Mouse (Mus musculus) layer of hippocampus, postnatal 14 days (tissue): ENCODE measurements around the gene 4930402H24Rik. TPM values are rescaled to one million over a fixed set of nuclear protein-coding genes. Genes with fewer than 3 reads are reported as not detected.

Experiments
- DNase-seq, 2 experiments: peaks; one replicate each; pipeline ENCODE4 v3.0.0; 2021 to 2022; ENCODE audit warnings: low spot score in 2 of 2, mixed read lengths in 1 of 2
- long read RNA-seq, 2 experiments: library from polyadenylated mRNA; stranded (forward); transcript quantifications; one replicate each; pipeline ENCODE4 v2.0.0; 2021
- total RNA-seq, 2 experiments: library from RNA; stranded (reverse); gene quantifications; 2 replicates each; pipeline ENCODE4 v1.2.3; 2021

Gene 4930402H24Rik
- 10 to 100 TPM; 80.0 to 83.6 TPM for total RNA-seq
- long read RNA-seq, experiment 1, full-length matches to known transcripts = 11 of 48 reads
- long read RNA-seq, experiment 1, partial matches to known transcripts = 10 of 48 reads
- long read RNA-seq, experiment 1, other reads (novel, unspliced or antisense) = 27 of 48 reads
- long read RNA-seq, experiment 2, full-length matches to known transcripts = 11 of 46 reads
- long read RNA-seq, experiment 2, partial matches to known transcripts = 12 of 46 reads
- long read RNA-seq, experiment 2, other reads (novel, unspliced or antisense) = 23 of 46 reads

DNA sequence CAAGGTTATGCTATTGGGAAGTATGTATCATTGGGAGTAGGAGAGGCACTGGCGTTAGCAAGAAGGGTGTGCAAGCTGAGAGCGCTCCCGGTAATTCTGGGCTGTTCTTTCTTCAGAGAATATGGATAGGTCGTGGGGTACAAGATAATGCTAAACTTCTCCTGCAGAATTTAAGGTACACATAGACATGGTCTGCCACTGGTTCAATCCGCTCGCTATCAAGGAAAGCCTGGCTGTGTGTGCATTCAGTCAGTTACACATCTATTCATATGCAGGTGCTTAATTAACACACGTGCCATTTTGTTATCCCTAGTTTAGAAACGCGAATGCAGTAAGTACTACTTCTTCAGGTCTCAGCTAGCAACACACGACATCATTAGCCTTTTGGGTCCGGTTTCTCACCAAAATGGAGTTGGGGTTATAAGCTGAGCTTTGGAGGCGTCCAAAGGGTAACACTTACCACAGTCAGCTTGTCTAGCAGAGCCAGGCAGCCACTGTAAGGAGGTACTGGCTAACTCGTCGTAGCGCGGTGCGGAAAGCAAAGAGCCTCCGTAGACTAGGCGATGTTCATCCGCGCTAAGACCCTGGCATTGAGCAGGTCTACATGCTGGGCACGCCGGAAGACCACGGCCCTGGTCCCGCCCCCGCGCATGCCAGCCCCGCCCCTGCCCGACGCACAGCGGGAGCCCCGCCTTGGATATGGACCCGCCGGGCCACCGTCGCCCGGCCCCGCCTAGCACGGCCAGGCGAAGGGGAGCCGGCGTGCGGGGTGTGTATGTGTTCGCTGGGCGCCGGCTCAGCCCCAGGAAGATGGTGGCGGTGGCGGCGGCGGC is at the start of gene 4930402H24Rik, which contains the start of gene Atrn:
Gene 4930402H24Rik, minus strand, starts transcription at position 656 of the 833 bp plus-strand sequence.
Gene Atrn, plus strand, starts transcription at position 745 of the 833 bp plus-strand sequence.
- peak; percentile 85 to 92 for DNase-seq

DNA sequence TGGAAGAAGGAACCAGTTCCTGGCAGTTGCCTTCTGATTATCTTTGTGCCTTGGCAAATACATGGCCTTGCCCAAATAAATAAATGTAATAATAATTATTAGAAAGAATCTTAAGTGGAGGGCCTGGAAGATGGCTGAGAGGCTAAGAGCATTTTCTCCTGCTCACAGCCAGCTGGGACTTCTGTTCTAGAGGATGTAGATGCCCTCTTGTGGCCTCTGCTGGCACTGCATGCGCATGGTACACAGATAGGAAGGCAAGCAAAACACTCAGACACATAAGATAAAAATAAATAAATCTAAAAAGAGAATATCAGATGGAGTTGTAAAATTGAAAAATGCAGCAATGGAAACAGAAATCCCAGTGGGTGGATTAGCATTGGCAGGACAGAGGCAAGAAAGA is 44.3 kb upstream of the 4930402H24Rik start:
- peak; percentile 88 to 94 for DNase-seq

DNA sequence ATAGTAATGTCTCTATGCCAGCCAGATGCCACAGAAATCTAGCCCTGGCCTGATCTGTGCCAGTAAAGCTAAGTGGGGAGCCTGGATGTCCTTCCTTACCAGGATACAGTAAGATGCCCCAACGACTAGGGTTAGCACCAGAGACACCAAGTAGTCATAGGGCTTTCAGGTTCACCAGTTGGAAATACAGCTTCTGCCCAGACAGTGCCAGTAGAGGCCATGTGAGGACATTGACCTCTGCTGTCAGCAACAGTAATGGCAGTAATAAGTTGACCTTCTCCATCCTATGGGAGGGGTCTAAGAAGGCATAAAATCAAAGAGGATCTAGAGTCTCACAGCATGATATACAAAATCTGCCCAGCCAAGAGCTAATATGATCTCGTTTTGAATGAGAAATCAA is 43.6 kb upstream of the 4930402H24Rik start:
- DNase-seq = no peak

DNA sequence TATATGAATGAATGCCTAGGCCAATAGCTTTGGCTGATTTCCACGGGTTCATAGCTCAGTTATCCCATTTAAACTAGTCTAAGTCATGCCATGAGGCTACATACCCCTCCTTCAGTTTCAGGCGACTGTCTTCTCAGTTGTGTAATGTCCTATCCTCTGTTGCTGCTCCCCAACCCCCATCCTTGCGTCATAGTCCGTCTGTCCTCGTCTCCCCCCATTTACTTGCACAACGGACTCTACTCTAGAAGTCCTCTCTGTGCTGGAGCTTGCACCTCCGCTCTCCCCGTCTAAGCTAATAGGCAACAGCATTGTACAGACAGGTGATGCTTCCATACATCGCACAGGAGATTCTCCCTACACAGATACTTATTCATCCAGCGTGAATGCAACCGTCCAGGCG is 26.7 kb upstream of the 4930402H24Rik start:
- no peak for DNase-seq

DNA sequence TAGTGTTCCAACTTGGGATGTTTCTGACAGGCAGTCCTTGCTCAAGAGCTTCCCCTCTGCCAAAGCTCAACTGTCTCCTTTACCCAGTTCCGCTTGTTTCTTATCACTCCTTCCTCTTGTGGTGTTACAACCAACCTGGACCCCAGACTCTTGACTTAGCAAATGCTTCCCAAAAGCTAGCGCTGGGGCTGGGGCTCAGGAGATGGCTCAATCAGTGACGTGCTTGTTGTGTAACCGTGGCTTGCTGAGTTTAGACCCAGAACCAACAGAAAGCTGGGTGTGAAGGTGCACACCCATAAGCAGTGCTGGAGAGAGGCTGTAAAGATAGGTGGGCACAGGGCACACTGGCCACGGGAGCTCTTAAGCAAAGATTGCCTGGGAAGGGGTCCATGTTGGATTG is 23.8 kb upstream of the 4930402H24Rik start:
- no peak for DNase-seq

DNA sequence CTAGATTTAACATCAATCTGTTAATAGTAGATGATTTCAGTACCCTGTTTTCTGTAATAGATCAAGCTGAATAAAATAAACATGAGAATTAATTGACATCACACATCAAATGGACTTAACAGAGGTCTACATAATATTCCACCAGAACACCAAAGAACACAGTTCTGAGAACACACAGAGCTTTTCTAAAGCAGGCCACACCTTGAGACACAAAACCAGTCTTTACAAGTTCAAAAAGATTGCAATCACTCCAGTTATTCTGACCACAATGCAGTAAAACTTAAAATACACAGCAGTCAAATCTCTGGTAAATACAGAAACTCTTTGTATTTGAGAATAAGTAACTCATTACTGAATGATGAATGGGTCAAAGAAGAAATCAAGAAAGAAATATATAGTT is 22.3 kb upstream of the 4930402H24Rik start:
- DNase-seq = no peak

DNA sequence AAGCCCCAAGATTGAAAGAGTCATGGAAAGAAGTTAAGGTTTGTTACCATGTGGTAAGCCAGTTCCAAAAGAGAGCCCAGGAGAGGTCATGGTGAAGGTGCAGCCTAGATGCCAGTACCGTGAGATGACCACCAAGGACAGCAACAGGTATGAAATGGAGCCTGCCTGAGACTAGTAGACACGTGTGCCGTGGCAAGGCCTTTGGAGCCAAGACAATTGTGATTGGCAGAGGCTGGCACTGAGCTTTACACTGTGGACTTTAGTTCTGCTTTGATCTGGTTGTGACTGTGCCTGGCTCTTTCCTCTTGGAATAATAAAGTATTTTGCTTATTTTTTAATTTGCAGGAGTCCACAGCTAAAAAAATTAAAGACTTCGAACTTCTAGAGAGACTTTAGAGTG is 21.8 kb upstream of the 4930402H24Rik start:
- no peak for DNase-seq

DNA sequence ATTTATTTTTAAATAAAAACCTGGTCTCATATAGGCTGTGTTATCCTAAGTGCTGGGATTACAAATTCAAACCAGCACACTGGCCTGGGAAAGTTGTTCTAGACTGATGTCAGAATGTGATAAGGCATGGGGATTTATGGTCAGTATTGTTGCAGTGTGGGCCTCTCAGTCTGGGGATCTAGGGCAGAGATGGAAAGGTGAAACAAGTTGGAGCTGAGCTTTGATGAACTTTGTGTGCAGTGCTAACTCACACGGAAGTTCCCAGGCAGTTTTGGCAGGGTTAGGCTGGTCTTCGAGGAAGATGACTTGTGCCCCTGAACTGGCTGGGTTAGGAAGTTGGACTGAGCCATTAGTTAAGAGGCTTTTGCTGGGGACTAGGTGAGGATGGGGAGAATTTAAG is 18.7 kb upstream of the 4930402H24Rik start:
- no peak for DNase-seq

DNA sequence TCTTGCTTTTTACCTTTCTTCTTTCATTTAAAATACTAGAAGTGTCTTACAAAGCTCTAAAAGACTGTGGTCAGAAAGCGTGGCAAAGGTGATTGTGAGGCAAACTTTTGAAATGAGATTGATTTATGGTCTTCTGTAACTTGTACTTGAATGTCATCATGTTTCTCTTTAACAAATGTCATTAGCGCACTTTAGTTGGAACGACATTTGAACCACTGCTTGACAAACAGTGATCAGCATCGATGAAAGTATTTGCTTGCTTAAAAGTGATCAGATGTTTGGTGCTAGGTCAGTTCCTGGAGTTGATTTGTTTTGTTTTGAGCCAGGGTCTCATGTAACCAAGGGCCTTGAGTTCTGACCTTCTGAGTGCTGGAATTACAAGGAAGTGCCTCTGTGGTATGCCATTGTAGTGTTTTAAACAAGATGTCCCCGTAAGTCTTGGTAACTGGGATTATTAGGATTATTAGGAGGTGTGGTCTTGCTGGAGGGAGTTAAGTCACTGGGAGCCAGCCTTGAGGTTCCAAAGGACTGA is 12.9 kb upstream of the 4930402H24Rik start:
- DNase-seq = no peak

DNA sequence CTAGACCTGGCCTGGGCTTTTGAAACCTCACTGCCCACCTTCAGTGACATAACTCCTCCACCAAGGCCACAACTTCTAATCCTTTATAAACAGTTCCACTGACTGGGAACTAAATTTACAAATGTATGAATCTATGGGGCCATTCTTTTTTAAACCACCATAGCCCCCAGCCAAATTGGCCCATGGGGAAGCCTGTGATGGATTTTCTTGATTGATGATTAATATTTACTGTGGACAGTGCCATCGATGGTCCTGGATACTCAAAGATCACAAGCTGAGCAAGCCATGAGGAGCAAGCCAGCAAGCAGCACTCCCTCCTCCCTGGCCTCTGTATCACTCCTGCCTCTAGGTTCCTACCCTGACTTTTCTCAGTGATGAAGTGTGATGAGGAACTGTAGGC is 11.5 kb upstream of the 4930402H24Rik start:
- no peak for DNase-seq

DNA sequence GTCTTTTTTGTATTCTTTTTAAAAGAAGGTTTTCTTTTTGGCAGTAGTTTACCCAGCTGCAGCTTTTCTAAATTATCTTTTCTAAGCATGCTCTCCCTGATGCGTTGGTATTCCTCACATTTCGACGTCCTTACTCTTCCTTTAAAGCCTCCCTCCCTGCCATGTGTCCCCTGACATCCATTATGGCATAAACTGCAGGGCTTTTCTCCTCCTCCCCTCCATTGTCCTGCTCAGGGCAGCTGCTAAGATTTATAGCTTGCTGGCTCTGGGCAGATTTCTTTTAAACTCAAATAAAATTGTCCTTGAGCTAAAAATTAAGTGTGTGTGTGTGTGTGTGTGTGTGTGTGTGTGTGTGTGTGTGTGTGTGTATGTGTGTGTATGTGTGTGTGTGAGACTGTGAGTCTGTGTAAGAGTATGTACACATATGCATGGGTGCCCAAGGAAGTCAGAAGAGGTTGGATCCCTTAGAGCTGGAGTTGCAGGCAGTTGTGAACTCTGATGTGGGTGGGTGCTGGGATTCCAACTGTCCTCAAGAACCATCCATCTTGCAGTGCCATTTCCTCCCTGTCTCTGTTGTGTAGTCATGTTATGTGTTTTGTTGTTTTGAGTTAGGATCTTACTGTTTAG is 10.4 kb upstream of the 4930402H24Rik start:
- no peak for DNase-seq

DNA sequence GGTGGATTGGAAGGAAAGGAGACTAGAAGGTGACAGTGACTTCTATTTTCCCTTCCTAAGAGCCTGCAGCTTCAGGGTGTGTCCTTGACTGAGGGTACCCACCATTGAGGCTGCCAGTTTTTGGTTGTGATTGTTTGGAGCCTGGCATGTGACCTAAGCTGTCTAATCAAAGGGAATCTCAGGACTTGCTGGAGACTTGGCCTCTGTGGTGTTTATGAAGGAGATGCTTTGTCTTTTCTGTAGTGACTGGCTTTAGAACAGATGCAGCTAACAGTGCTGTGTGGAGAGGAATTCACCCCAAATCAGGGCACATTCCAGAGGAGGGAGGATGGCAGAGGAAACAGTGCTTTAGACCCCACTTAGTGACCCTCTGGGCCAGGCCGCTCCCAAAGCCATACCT is 8.7 kb upstream of the 4930402H24Rik start:
- no peak for DNase-seq

DNA sequence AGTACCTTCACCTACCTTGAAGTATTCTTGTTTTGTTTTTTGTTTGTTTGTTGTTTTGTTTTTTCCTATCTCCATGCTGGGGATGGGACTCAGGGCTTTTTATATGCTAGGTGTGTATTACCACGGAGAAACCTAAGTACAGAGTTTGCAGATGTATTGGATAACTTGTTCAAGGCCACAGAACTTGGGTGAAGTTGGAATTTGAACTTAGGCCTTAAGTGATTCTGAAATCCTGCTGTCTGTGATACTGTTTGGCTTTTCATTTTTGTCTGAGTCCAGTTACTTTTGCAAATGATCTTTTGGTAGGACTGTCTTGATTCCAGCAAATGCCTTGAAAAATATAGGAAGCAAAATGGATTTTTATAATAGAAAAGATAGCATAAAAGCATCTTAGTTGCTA is 5.5 kb upstream of the 4930402H24Rik start:
- no peak for DNase-seq

DNA sequence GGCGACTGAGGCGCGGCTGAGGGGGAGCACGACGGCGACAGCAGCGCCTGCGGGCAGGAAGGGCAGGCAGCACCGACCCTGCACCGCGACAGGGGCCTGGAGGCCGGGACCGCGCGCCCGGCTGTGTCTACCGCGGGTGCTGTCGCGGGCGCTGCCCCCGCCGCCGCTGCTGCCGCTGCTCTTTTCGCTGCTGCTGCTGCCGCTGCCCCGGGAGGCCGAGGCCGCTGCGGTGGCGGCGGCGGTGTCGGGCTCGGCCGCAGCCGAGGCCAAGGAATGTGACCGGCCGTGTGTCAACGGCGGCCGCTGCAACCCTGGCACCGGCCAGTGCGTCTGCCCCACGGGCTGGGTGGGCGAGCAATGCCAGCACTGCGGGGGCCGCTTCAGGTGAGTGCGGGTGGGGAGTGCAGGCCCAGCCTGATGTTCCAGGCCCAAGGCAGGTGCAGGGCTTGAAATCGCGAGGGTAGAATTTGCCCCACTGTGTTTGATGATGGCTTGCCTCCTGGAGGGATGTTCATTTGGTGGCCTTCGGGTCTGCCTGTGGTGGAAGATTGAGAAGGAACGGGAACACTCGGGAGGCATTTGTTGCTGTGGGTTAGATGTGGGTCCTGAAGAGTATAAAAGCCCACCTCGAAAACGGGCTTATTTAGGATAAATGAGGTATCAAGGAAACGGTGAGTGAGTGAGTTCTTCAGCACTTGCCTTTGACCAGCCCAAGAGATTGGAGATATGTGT is 544 bp upstream of the 4930402H24Rik start:
- peak in 1 of 2 experiments; percentile 17 for DNase-seq

DNA sequence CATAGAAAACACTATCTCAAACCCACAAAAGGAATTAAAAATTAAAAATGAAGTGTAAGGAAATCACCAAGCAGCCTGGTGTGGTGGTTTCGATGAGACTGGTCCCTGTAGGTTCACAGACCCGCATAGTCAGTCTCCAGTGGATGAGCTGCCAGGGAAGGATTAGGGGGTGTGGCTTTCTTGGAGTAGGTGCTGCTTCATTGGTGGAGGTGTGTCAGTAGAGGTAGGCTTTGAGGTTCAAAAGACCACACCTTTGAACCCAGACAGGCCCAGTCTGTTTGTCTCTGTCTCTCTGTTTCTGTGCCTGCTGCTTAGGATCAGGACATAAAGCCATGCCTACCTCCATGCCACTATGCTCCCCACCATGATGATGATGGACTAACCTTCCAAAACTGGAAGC is 7.4 kb downstream of the 4930402H24Rik start:
- no peak for DNase-seq

DNA sequence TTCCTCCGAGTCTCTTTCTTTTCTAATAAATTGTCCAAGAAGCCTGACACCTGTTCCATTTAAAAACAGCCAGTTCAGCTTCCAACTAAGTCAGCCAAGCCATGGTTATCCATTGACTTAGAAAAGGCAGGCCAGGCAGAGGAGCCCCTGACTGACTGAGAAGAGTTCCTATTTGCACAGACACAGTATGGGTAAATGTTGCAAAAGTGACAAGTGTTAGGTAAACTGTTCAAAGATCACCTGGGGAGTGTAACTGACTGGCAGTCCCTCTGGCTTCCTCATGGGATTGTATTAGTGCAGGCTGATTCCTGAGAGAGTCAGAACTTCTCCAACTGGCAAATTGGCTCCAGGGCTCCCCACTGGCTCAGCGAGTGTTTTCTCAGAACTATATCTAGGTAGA is 8.3 kb downstream of the 4930402H24Rik start:
- no peak for DNase-seq

DNA sequence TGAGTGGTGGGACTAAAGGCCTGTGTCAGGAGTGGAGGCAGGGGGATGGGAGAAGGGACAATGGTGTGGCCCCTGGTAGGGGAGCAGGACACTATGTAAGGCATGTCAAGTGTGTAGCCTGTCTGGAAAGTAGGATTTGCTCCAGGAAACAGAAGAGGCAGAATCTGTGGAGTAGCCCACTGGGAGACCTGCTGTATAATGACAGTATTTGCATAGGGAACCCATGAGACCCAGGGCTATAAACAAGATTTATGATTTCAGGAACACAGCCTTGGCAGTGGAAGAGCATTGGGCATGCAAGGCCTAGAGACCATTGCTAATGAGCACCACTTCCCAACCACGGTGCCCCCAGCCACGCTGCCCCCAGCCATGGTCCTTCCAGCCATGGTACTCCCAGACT is 9.3 kb downstream of the 4930402H24Rik start:
- DNase-seq = no peak

DNA sequence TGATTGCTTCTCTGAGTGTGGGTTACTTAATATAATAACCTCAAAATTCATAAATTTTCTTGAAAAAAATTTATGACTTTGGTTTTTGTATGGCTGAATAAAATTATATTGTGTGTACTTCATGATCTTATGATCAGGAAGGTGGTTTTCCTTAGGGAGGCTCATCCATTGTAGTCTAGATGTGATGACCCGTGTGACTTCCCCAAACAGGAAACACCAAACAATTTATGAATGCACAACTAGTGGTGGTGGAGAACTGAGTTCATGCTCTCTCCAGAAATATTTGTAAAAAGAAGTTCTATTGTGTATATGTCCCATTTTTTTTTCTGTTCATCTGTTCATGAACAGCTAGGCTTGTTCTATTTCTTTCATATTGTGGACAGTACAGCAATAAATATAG is 18.8 kb downstream of the 4930402H24Rik start:
- no peak for DNase-seq

DNA sequence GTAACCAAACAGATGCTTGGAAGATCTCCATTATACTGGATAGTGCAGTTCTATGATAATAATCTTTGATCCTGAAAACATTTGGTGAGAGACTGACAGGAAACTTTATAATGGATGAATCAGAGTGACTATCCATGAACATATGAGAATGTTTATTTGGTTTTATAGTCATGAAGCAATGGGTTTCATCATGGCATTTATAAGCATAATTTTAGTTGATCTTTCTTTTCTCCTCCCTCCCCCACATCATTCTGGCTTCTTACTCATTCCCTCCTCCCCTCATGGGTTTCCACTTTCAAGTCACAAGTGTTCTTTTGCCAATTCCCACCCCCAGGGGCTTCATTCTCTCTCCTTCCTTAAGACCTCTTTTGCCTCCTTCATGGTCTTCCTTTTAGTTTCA is 19.2 kb downstream of the 4930402H24Rik start:
- DNase-seq = no peak

DNA sequence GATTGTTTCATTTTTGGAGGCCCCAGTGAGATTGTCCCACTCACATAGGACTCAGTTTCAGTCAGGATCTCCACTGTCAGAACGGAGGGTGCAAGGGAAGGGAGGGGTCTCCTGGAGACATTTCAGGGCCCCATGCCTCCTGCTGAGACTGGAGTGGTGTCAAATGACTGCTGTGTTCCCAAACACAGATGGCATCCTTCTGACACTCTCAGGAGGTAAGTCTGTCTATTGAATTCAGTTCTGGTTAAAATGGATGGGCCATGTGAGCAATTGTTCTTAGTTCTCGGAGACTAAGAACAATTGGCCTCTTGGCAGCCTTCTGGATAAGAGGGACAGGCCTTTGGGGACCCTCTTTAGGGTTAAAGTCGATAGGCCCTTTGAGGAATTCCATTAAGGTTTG is 28.8 kb downstream of the 4930402H24Rik start:
- peak in 1 of 2 experiments; percentile 43 for DNase-seq

DNA sequence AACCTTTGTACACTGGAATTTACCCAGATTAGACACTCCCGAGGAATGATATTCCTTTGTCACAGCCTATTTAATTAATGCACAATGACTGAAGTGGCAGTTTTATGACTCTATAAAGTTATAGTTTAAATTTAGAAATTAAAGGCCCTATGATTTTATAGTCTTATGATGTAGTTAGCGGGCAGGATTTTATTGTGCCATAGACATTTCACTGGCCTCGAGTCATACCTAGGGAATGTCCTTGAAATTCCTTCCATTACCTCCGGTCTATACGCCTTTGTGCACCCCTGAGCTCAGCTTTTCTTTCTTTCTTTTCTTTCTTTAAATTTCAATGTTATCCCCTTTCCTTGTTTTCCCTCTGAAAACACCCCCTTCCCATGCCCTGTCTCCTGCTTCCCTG is 35.3 kb downstream of the 4930402H24Rik start:
- DNase-seq = no peak
